Mouse (Mus musculus) mouse trophoblast stem cell (cell line): Measurements from ENCODE around the gene Arhgef10l.

ENCODE experiments used
- in situ Hi-C, 2 experiments: fragments of 300-500 bp; cut with MseI, MboI; formaldehyde crosslinking; loops; 2 replicates in 1 of 2; 3 replicates in 1 of 2; pipeline ENCODE4 v1.15.1; 2025

The Arhgef10l gene

GRCm38 (mm10) chr4:140606197-140606596 is 59.6 kb downstream of the Arhgef10l start:
- in situ Hi-C loops = no loop called here

GRCm38 (mm10) chr4:140605790-140606189 is 60.0 kb downstream of the Arhgef10l start:
- in situ Hi-C loops = no loop called here

GRCm38 (mm10) chr4:140605247-140605646 is 60.6 kb downstream of the Arhgef10l start:
- in situ Hi-C loops = no loop called here

GRCm38 (mm10) chr4:140604541-140604940 is 61.3 kb downstream of the Arhgef10l start:
- in situ Hi-C loops = no loop called here

- in situ Hi-C loops = no loop called here
Measured at GRCm38 (mm10) chr4:140602022-140602421, 63.8 kb downstream of the Arhgef10l start.

GRCm38 (mm10) chr4:140601153-140601552 is 64.7 kb downstream of the Arhgef10l start:
- in situ Hi-C loops = no loop called here

- in situ Hi-C loops = loop anchor here in 1 of 2 experiments (10.0 kb wide), 1 partner anchor 306 kb away; the partner anchor contains the start of gene Padi2
Measured at GRCm38 (mm10) chr4:140598846-140599245, 67.0 kb downstream of the Arhgef10l start.

GRCm38 (mm10) chr4:140597928-140598327 is 67.9 kb downstream of the Arhgef10l start:
- in situ Hi-C loops = loop anchor here in 1 of 2 experiments (10.0 kb wide), 1 partner anchor 307 kb away; the partner anchor contains the start of gene Padi2

- in situ Hi-C loops = loop anchor here in 1 of 2 experiments (10.0 kb wide), 1 partner anchor 307 kb away; the partner anchor contains the start of gene Padi2
Measured at GRCm38 (mm10) chr4:140597378-140597777, 68.4 kb downstream of the Arhgef10l start.

- in situ Hi-C loops = loop anchor here (5.0 to 10.0 kb wide), 2 partner anchors 83 to 311 kb away; partner anchors contain the start of gene Padi2 (in 1 of the 2)
Measured at GRCm38 (mm10) chr4:140593771-140594505, 71.9 kb downstream of the Arhgef10l start.

GRCm38 (mm10) chr4:140592990-140593770 is 72.6 kb downstream of the Arhgef10l start:
- in situ Hi-C loops = loop anchor here (5.0 to 10.0 kb wide), 2 partner anchors 84 to 312 kb away; partner anchors contain the start of gene Padi2 (in 1 of the 2)

GRCm38 (mm10) chr4:140592217-140592759 is 73.5 kb downstream of the Arhgef10l start:
- in situ Hi-C loops = loop anchor here (5.0 to 10.0 kb wide), 2 partner anchors 85 to 313 kb away; partner anchors contain the start of gene Padi2 (in 1 of the 2)

- in situ Hi-C loops = no loop called here
Measured at GRCm38 (mm10) chr4:140586478-140586877, 79.3 kb downstream of the Arhgef10l start.

GRCm38 (mm10) chr4:140584240-140584639 is 81.6 kb downstream of the Arhgef10l start:
- in situ Hi-C loops = no loop called here

- in situ Hi-C loops = no loop called here
Measured at GRCm38 (mm10) chr4:140582390-140583088, 83.3 kb downstream of the Arhgef10l start.

- in situ Hi-C loops = no loop called here
Measured at GRCm38 (mm10) chr4:140581730-140582389, 84.0 kb downstream of the Arhgef10l start.

- in situ Hi-C loops = no loop called here
Measured at GRCm38 (mm10) chr4:140581341-140581729, 84.5 kb downstream of the Arhgef10l start.

GRCm38 (mm10) chr4:140580866-140581265 is 84.9 kb downstream of the Arhgef10l start:
- in situ Hi-C loops = no loop called here

GRCm38 (mm10) chr4:140579576-140579975 is 86.2 kb downstream of the Arhgef10l start:
- in situ Hi-C loops = no loop called here

GRCm38 (mm10) chr4:140579149-140579548 is 86.7 kb downstream of the Arhgef10l start:
- in situ Hi-C loops = no loop called here

- in situ Hi-C loops = no loop called here
Measured at GRCm38 (mm10) chr4:140576628-140577027, 89.2 kb downstream of the Arhgef10l start.
